Mouse (Mus musculus) heart, adult 2 months (tissue): ENCODE measurements around the gene Aldh6a1. TPM values are rescaled to one million over a fixed set of nuclear protein-coding genes. Genes with fewer than 3 reads are reported as not detected.

ENCODE experiments used
- DNase-seq, 2 experiments: peaks; one replicate each; pipeline ENCODE4 v3.0.0; 2021
- H3K27ac ChIP-seq: fragments of 200-600 bp; 2 replicates; pipeline ENCODE4 v1.8.1; 2022
- H3K27me3 ChIP-seq: fragments of 200-500 bp; 2 replicates; pipeline ENCODE4 v1.6.1; 2012; ENCODE audit warnings: mild to moderate bottlenecking, low read length, inconsistent platforms, mixed read lengths; ENCODE audit not compliant: control insufficient read depth, insufficient read depth
- H3K36me3 ChIP-seq: fragments of 200-500 bp; 2 replicates; pipeline ENCODE4 v1.6.1; 2012; ENCODE audit warnings: low read length, inconsistent platforms; ENCODE audit not compliant: control insufficient read depth, insufficient read depth
- H3K4me1 ChIP-seq: fragments of 200-500 bp; 2 replicates; pipeline ENCODE4 v1.6.1; 2011; ENCODE audit warnings: low read length; ENCODE audit not compliant: control insufficient read depth, insufficient read depth
- H3K4me3 ChIP-seq: fragments of 200-600 bp; 2 replicates; pipeline ENCODE4 v1.8.1; 2022
- H3K79me2 ChIP-seq: fragments of 200-500 bp; replicated peaks from 2 replicates; pipeline ENCODE4 v1.6.1; 2012; ENCODE audit warnings: mild to moderate bottlenecking, inconsistent platforms, low read length, moderate library complexity, mixed read lengths; ENCODE audit not compliant: control insufficient read depth, insufficient read depth
- H3K9ac ChIP-seq: fragments of 200-500 bp; 2 replicates; pipeline ENCODE4 v1.6.1; 2012; ENCODE audit warnings: low read depth, mild to moderate bottlenecking, control low read depth, inconsistent platforms, low read length, mixed read lengths
- CTCF ChIP-seq: fragments of 200-600 bp; IDR thresholded peaks from 2 replicates; pipeline ENCODE4 v1.8.1; 2022; ENCODE audit warnings: antibody characterized with exemption, mild to moderate bottlenecking, moderate library complexity
- EP300 ChIP-seq: fragments of 200-500 bp; IDR thresholded peaks from 2 replicates; pipeline ENCODE4 v1.6.1; 2011; ENCODE audit warnings: low read depth, low read length, control low read depth; ENCODE audit not compliant: insufficient read depth
- POLR2A ChIP-seq: fragments of 200-500 bp; IDR thresholded peaks from 2 replicates; pipeline ENCODE4 v1.6.1; 2011; ENCODE audit warnings: mild to moderate bottlenecking, low read depth, low read length, control low read depth; ENCODE audit not compliant: insufficient read depth
- WGBS: fragments of 180-500 bp; shearing (Covaris S2); methylation state at CpG from one replicate; pipeline ENCODE4 v1.1.7; 2018; 5-methylcytosine and 5-hydroxymethylcytosine counted together
- intact Hi-C: fragments of 180-260 bp; cut with DNase I; formaldehyde crosslinking; loops from one replicate; pipeline ENCODE4 v1.15.1; 2025
- polyA plus RNA-seq: library from polyadenylated mRNA; depleted of rRNA; stranded (reverse); fragments of >200 nt; gene quantifications from 2 replicates; pipeline ENCODE4 v1.2.3, GENCODE M21; 2012
- total RNA-seq, 2 experiments: library from RNA; stranded (reverse); gene quantifications; 2 replicates each; pipeline ENCODE4 v1.2.3; 2021

Aldh6a1 gene
- total and polyA plus RNA-seq, 3 experiments, result 83.5 to 236 (median 189) TPM

DNA sequence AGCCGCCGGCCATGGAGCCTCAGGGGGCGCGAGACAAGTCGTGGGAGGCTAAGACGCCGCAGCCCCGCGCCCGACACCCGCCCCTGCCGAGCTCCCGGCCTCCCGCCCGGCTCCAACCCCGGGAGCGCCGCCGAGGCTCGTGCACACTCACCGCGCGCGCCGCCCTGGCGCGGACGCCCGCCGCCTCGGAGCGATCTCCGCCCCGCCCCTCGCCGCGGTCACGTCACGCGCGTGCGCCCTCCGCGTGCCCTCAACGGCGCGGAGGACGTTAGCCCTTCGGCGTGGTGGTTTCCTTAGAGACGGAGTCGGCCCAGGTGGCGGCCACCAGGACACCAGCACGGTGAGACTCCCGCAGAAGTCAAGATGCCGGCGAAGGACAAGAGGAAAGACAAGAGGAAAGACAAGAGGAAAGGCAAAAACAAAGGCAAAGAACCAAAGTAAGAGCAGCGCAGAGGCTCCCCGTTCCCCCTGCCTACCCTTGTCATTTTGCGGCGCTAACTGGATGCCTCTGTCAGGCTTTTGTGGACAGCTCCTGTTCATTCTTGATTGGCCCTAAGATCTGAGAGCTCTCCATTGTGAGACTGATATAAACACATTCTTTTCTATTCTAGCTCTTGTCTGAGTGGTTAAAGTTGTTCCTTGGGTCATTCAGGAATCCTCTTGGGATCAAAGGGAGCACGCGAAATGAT lies 41.8 kb downstream of the Aldh6a1 start, which contains the start of the genes Entpd5 and Bbof1:
Gene Entpd5 (minus strand): TSS at position 211 of the 689 bp plus-strand sequence.
Gene Bbof1 (plus strand): TSS at position 253 of the 689 bp plus-strand sequence.
- H3K79me2 ChIP-seq, result no peaks in the 10 kb centered on the region
- H3K27ac ChIP-seq, result peak within 1 kb of the TSS; percentile 89
- peak within 1 kb of the TSS; percentile 79 for H3K9ac ChIP-seq
- H3K27me3 ChIP-seq, result no peaks in the 10 kb centered on the region
- WGBS, result 2% methylated on average over 54 of the region's 63 CpGs
- H3K36me3 ChIP-seq, result peaks cover 2% of the 10 kb centered on the region; the same call in 1 of the 2 replicates
- TF ChIP-seq CTCF (peak; percentile 19; the same call in 1 of the 2 replicates), EP300 (no peak), POLR2A (peak; percentile 52; the same call in 1 of the 2 replicates)
- intact Hi-C loops, result loop anchor here (1.0 kb wide), 2 partner anchors 41 to 49 kb away; no protein-coding TSS in a partner anchor
- H3K4me1 ChIP-seq, result no peaks in the 10 kb centered on the region; the same call in 1 of the 2 replicates
- peak; percentile 94 to 96 for DNase-seq
- H3K4me3 ChIP-seq, result peak within 1 kb of the TSS; percentile 90

DNA sequence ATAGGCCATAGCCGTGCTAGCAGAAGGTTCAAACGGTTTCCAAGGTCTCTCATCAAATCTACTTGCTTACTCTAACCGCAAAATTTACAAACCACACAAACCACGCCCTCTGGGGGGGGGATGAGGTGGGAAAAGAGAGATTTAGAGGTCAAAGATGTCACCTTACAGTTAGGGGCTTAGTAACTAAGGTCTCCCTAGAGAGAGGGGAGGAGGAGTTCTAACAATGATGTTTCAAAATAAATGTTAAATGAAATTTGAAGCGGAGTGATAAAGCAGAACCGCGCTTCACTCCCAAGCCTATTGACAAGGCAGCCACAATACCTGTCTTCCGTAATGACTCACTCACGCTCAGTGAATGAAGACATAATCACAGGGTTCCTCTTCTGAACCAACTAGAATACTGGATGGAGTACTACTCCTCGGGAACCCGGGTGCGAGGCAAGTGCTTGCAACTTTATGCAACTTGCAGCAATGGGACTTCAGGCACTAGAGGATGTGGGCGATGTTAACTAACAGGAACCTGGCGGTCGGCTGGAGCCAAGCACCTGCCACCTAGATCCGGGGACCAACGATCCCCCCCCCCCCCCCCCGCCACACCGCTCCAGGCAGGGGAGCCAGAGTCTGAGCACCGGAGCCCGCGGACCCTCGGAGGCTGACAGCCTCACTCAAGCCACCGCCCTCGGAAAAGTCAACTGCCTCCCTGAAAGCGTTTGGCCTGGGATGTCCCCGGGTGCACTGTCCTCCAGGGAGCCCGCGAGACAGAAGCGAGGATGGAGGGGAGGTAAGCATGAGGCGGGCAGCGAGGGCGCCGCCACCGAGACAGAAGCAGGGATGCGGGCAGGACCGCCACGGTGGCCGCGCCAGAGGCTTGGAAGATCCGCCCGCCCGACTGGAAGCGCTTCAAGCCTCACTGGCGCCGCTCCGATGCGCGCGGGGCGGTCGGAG lies 42.7 kb downstream of the Aldh6a1 start:
- DNase-seq, result peak in 1 of 2 experiments; percentile 30
- Histone ChIP-seq H3K9ac (peak overlapping the region; percentile 79), H3K4me3 (peak overlapping the region; percentile 90), H3K79me2 (no peaks in the 10 kb centered on the region), H3K27me3 (no peaks in the 10 kb centered on the region), H3K4me1 (no peaks in the 10 kb centered on the region; the same call in 1 of the 2 replicates), H3K36me3 (peaks cover 2% of the 10 kb centered on the region; the same call in 1 of the 2 replicates), H3K27ac (peak overlapping the region; percentile 89)
- intact Hi-C loops, result no loop called here
- TF ChIP-seq POLR2A (no peak), EP300 (no peak), CTCF (no peak)
- 1% methylated on average over 52 of the region's 52 CpGs for WGBS

DNA sequence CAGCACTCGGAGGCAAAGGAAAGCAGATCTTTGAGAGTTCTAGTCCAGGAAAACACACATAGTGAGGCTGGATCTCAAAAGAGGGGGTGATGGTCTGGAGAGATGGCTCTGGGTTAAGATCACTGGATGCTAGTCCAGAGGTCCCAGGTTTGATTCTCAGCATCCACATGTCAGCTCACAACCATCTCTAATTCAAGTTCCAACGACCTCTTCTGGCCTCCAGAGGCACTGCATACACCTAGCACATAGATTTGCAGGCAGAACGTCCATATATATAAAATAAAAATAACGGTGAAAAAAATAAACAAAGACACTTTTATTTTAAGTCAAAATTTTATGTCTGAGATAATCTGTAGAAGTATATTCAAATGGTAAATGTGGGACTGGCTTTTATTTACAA lies 43.5 kb downstream of the Aldh6a1 start:
- H3K36me3 ChIP-seq, result peaks cover 2% of the 10 kb centered on the region; the same call in 1 of the 2 replicates
- H3K27me3 ChIP-seq, result no peaks in the 10 kb centered on the region
- 69% methylated on average over 4 of the region's 4 CpGs for WGBS
- no peak overlapping the region for H3K27ac ChIP-seq
- TF ChIP-seq EP300, result no peak
- peak; percentile 25 for TF ChIP-seq CTCF
- no peak overlapping the region for H3K4me3 ChIP-seq
- H3K79me2 ChIP-seq, result no peaks in the 10 kb centered on the region
- DNase-seq, result no peak
- no peaks in the 10 kb centered on the region; the same call in 1 of the 2 replicates for H3K4me1 ChIP-seq
- intact Hi-C loops, result no loop called here
- H3K9ac ChIP-seq, result no peak overlapping the region

- Histone ChIP-seq H3K4me1 (no peaks in the 10 kb centered on the region; the same call in 1 of the 2 replicates), H3K79me2 (no peaks in the 10 kb centered on the region), H3K36me3 (peaks cover 2% of the 10 kb centered on the region; the same call in 1 of the 2 replicates), H3K27ac (no peak overlapping the region), H3K9ac (no peak overlapping the region), H3K27me3 (no peaks in the 10 kb centered on the region), H3K4me3 (no peak overlapping the region)
- intact Hi-C loops, result no loop called here
- no peak for DNase-seq
- 89% methylated on average over 6 of the region's 6 CpGs for WGBS
- TF ChIP-seq CTCF, result no peak
- TF ChIP-seq EP300, result no peak
- no peak for TF ChIP-seq POLR2A
These were observed 46.3 kb downstream of the Aldh6a1 start for GRCm38 (mm10) chr12:84404541-84404940.

DNA sequence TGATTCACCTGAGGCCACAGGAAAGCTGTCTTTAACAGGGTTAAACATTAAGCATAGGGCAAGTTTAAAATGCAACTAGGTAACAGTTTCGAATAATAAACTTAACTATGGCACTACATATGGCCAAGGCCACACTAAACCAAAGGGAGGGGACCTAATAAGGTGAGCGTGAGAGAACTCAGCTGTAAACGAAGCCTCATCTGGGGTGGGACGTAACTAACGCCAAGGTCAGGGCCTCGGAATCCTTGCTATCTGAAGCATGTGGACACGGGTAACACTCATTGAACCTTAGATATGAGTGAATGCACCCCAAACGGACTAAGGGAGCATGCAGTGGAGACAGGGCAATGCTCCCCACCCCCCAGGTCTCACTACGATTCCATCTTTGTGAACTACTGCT lies 47.9 kb downstream of the Aldh6a1 start:
- H3K9ac ChIP-seq, result no peak overlapping the region
- DNase-seq, result no peak
- TF ChIP-seq EP300 (no peak), CTCF (no peak), POLR2A (no peak)
- peaks cover 2% of the 10 kb centered on the region; the same call in 1 of the 2 replicates for H3K36me3 ChIP-seq
- no peak overlapping the region for H3K27ac ChIP-seq
- WGBS, result 71% methylated on average over 9 of the region's 9 CpGs
- H3K27me3 ChIP-seq, result no peaks in the 10 kb centered on the region
- no peaks in the 10 kb centered on the region for H3K4me1 ChIP-seq
- H3K79me2 ChIP-seq, result no peaks in the 10 kb centered on the region
- no peak overlapping the region for H3K4me3 ChIP-seq
- intact Hi-C loops, result no loop called here
